Mouse (Mus musculus) midbrain, embryonic 13.5 days (tissue): ENCODE results near the gene Olfr654. TPM values are rescaled to one million over a fixed set of nuclear protein-coding genes. Genes with fewer than 3 reads are reported as not detected.

Experiments
- polyA plus RNA-seq: library from polyadenylated mRNA; unstranded; fragments of >200 nt; fragmentation: Nextera tagmentation; extraction: Ambion mirVana; gene quantifications from 2 replicates; pipeline ENCODE4 v1.2.1, GENCODE M21; 2015

Gene Olfr654
- polyA plus RNA-seq, 1 experiment from 2014 or later = not detected

Other genes starting within 250 kb of the Olfr654 start
- 1.1 and 1.5 TPM in 2 replicates for gene Trim12c, start 233.7 kb upstream of the Olfr654 start, polyA plus RNA-seq
- gene Trim30b, start 217.1 kb upstream of the Olfr654 start, polyA plus RNA-seq = not detected in 2 replicates
- gene Trim30c, start 186.2 kb upstream of the Olfr654 start, polyA plus RNA-seq = not detected in 2 replicates
- gene Trim30a, start 121.8 kb upstream of the Olfr654 start, polyA plus RNA-seq = 0.26 and 0.70 TPM in 2 replicates
- 0.05 and 0.27 TPM in 2 replicates for gene Trim30d, start 79.2 kb upstream of the Olfr654 start, polyA plus RNA-seq
- gene Olfr651, start 36.9 kb upstream of the Olfr654 start, polyA plus RNA-seq = not detected in 2 replicates
- not detected in 2 replicates for gene Olfr652, start 26.1 kb upstream of the Olfr654 start, polyA plus RNA-seq
- gene Olfr653, start 9.7 kb upstream of the Olfr654 start, polyA plus RNA-seq = not detected in 2 replicates
- gene Olfr655, start 14.8 kb downstream of the Olfr654 start, polyA plus RNA-seq = not detected in 2 replicates
- gene Olfr656, start 26.9 kb downstream of the Olfr654 start, polyA plus RNA-seq = not detected in 2 replicates
- gene Olfr657, start 37.8 kb downstream of the Olfr654 start, polyA plus RNA-seq = not detected in 2 replicates
- gene Olfr658, start 60.3 kb downstream of the Olfr654 start, polyA plus RNA-seq = 0.06 and 0.11 TPM in 2 replicates
- not detected in 2 replicates for gene Olfr659, start 79.7 kb downstream of the Olfr654 start, polyA plus RNA-seq
- gene Olfr661, start 99.5 kb downstream of the Olfr654 start, polyA plus RNA-seq = not detected in 2 replicates
- gene Usp17le, start 190.4 kb downstream of the Olfr654 start, polyA plus RNA-seq = not detected in 2 replicates